Mouse (Mus musculus): Measurements from ENCODE around the gene Tbl3. TPM values are rescaled to one million over a fixed set of nuclear protein-coding genes. Genes with fewer than 3 reads are reported as not detected.

Tbl3 gene
- total and polyA plus RNA-seq, 3 experiments: 103 to 111 TPM; not detected in 1

Other genes starting within 250 kb of the Tbl3 start
Only the 30 nearest of the 32 such genes appear.
- 1.1 and 2.0 TPM in 2 replicates for gene Bricd5, start 233.8 kb downstream of the Tbl3 start, total RNA-seq (2012; rRNA removed)
- under 1 TPM in 1 of 2 experiments, not detected in 1; 0.82 TPM for gene Bricd5, start 233.8 kb downstream of the Tbl3 start, polyA plus RNA-seq (2012; ENCODE audit: insufficient read depth in 1 of 2, insufficient read length in 2 of 2, low read depth in 1 of 2, low replicate concordance in 2 of 2, missing spikeins in 1 of 2)
- gene Mlst8, start 228.6 kb downstream of the Tbl3 start, total RNA-seq (2012; rRNA removed): 28.5 and 35.4 TPM in 2 replicates
- gene Mlst8, start 228.6 kb downstream of the Tbl3 start, polyA plus RNA-seq (2012; ENCODE audit: insufficient read depth in 1 of 2, insufficient read length in 2 of 2, low read depth in 1 of 2, low replicate concordance in 2 of 2, missing spikeins in 1 of 2): 10 to 100 TPM in 1 of 2 experiments, not detected in 1; 57.3 TPM
- gene Caskin1, start 219.1 kb downstream of the Tbl3 start, total RNA-seq (2012; rRNA removed): 0.04 and 0.07 TPM in 2 replicates
- gene Caskin1, start 219.1 kb downstream of the Tbl3 start, polyA plus RNA-seq (2012; ENCODE audit: insufficient read depth in 1 of 2, insufficient read length in 2 of 2, low read depth in 1 of 2, low replicate concordance in 2 of 2, missing spikeins in 1 of 2): under 1 TPM in 1 of 2 experiments, not detected in 1; 0.38 TPM
- gene Traf7, start 179.7 kb downstream of the Tbl3 start, total RNA-seq (2012; rRNA removed): 118 and 121 TPM in 2 replicates
- gene Traf7, start 179.7 kb downstream of the Tbl3 start, polyA plus RNA-seq (2012; ENCODE audit: insufficient read depth in 1 of 2, insufficient read length in 2 of 2, low read depth in 1 of 2, low replicate concordance in 2 of 2, missing spikeins in 1 of 2): 100 to 1,000 TPM in 1 of 2 experiments, not detected in 1; 261 TPM
- 0.89 and 1.0 TPM in 2 replicates for gene Rab26, start 173.4 kb downstream of the Tbl3 start, total RNA-seq (2012; rRNA removed)
- 1 to 10 TPM in 1 of 2 experiments, not detected in 1; 1.1 TPM for gene Rab26, start 173.4 kb downstream of the Tbl3 start, polyA plus RNA-seq (2012; ENCODE audit: insufficient read depth in 1 of 2, insufficient read length in 2 of 2, low read depth in 1 of 2, low replicate concordance in 2 of 2, missing spikeins in 1 of 2)
- 10.3 and 10.6 TPM in 2 replicates for gene Pkd1, start 157.8 kb downstream of the Tbl3 start, total RNA-seq (2012; rRNA removed)
- 10 to 100 TPM in 1 of 2 experiments, not detected in 1; 10.7 TPM for gene Pkd1, start 157.8 kb downstream of the Tbl3 start, polyA plus RNA-seq (2012; ENCODE audit: insufficient read depth in 1 of 2, insufficient read length in 2 of 2, low read depth in 1 of 2, low replicate concordance in 2 of 2, missing spikeins in 1 of 2)
- gene Tsc2, start 75.0 kb downstream of the Tbl3 start, total RNA-seq (2012; rRNA removed): 44.0 and 48.8 TPM in 2 replicates
- 10 to 100 TPM in 1 of 2 experiments, not detected in 1; 99.2 TPM for gene Tsc2, start 75.0 kb downstream of the Tbl3 start, polyA plus RNA-seq (2012; ENCODE audit: insufficient read depth in 1 of 2, insufficient read length in 2 of 2, low read depth in 1 of 2, low replicate concordance in 2 of 2, missing spikeins in 1 of 2)
- 26.1 and 31.4 TPM in 2 replicates for gene Nthl1, start 75.0 kb downstream of the Tbl3 start, total RNA-seq (2012; rRNA removed)
- gene Nthl1, start 75.0 kb downstream of the Tbl3 start, polyA plus RNA-seq (2012; ENCODE audit: insufficient read depth in 1 of 2, insufficient read length in 2 of 2, low read depth in 1 of 2, low replicate concordance in 2 of 2, missing spikeins in 1 of 2): 100 to 1,000 TPM in 1 of 2 experiments, 10 to 100 TPM in 1; 32.0 to 262 TPM
- 0.75 and 0.96 TPM in 2 replicates for gene Slc9a3r2, start 57.3 kb downstream of the Tbl3 start, total RNA-seq (2012; rRNA removed)
- 1 to 10 TPM in 1 of 2 experiments, not detected in 1; 3.5 TPM for gene Slc9a3r2, start 57.3 kb downstream of the Tbl3 start, polyA plus RNA-seq (2012; ENCODE audit: insufficient read depth in 1 of 2, insufficient read length in 2 of 2, low read depth in 1 of 2, low replicate concordance in 2 of 2, missing spikeins in 1 of 2)
- gene Npw, start 49.2 kb downstream of the Tbl3 start, total RNA-seq (2012; rRNA removed): not detected in 2 replicates
- not detected for gene Npw, start 49.2 kb downstream of the Tbl3 start, polyA plus RNA-seq (2012; ENCODE audit: insufficient read depth in 1 of 2, insufficient read length in 2 of 2, low read depth in 1 of 2, low replicate concordance in 2 of 2, missing spikeins in 1 of 2)
- 21.9 and 22.2 TPM in 2 replicates for gene Zfp598, start 38.0 kb downstream of the Tbl3 start, total RNA-seq (2012; rRNA removed)
- gene Zfp598, start 38.0 kb downstream of the Tbl3 start, polyA plus RNA-seq (2012; ENCODE audit: insufficient read depth in 1 of 2, insufficient read length in 2 of 2, low read depth in 1 of 2, low replicate concordance in 2 of 2, missing spikeins in 1 of 2): 10 to 100 TPM; 59.0 to 80.4 TPM
- 0.15 TPM in 1 of 2 replicates, not detected in the other for gene Syngr3, start 17.7 kb downstream of the Tbl3 start, total RNA-seq (2012; rRNA removed)
- under 1 TPM in 1 of 2 experiments, not detected in 1; 0.68 TPM for gene Syngr3, start 17.7 kb downstream of the Tbl3 start, polyA plus RNA-seq (2012; ENCODE audit: insufficient read depth in 1 of 2, insufficient read length in 2 of 2, low read depth in 1 of 2, low replicate concordance in 2 of 2, missing spikeins in 1 of 2)
- gene Gfer, start 11.5 kb downstream of the Tbl3 start, total RNA-seq (2012; rRNA removed): 78.6 and 86.8 TPM in 2 replicates
- gene Gfer, start 11.5 kb downstream of the Tbl3 start, polyA plus RNA-seq (2012; ENCODE audit: insufficient read depth in 1 of 2, insufficient read length in 2 of 2, low read depth in 1 of 2, low replicate concordance in 2 of 2, missing spikeins in 1 of 2): 10 to 100 TPM in 1 of 2 experiments, not detected in 1; 83.0 TPM
- 0.39 and 0.62 TPM in 2 replicates for gene Noxo1, start 11.4 kb downstream of the Tbl3 start, total RNA-seq (2012; rRNA removed)
- gene Noxo1, start 11.4 kb downstream of the Tbl3 start, polyA plus RNA-seq (2012; ENCODE audit: insufficient read depth in 1 of 2, insufficient read length in 2 of 2, low read depth in 1 of 2, low replicate concordance in 2 of 2, missing spikeins in 1 of 2): 1 to 10 TPM in 1 of 2 experiments, not detected in 1; 2.4 TPM
- 0.23 and 0.26 TPM in 2 replicates for gene Rnf151, start 10.4 kb upstream of the Tbl3 start, total RNA-seq (2012; rRNA removed)
- under 1 TPM in 1 of 2 experiments, not detected in 1; 0.40 TPM for gene Rnf151, start 10.4 kb upstream of the Tbl3 start, polyA plus RNA-seq (2012; ENCODE audit: insufficient read depth in 1 of 2, insufficient read length in 2 of 2, low read depth in 1 of 2, low replicate concordance in 2 of 2, missing spikeins in 1 of 2)
- gene Rps2, start 10.5 kb upstream of the Tbl3 start, total RNA-seq (2012; rRNA removed): 3,755 and 4,516 TPM in 2 replicates
- 1,000 to 10,000 TPM in 1 of 2 experiments, not detected in 1; 1,852 TPM for gene Rps2, start 10.5 kb upstream of the Tbl3 start, polyA plus RNA-seq (2012; ENCODE audit: insufficient read depth in 1 of 2, insufficient read length in 2 of 2, low read depth in 1 of 2, low replicate concordance in 2 of 2, missing spikeins in 1 of 2)
- gene Ndufb10, start 16.8 kb upstream of the Tbl3 start, total RNA-seq (2012; rRNA removed): 258 and 292 TPM in 2 replicates
- 100 to 1,000 TPM in 1 of 2 experiments, not detected in 1; 230 TPM for gene Ndufb10, start 16.8 kb upstream of the Tbl3 start, polyA plus RNA-seq (2012; ENCODE audit: insufficient read depth in 1 of 2, insufficient read length in 2 of 2, low read depth in 1 of 2, low replicate concordance in 2 of 2, missing spikeins in 1 of 2)
- gene Rpl3l, start 20.2 kb upstream of the Tbl3 start, total RNA-seq (2012; rRNA removed): 0.12 and 0.13 TPM in 2 replicates
- under 1 TPM in 1 of 2 experiments, not detected in 1; 0.24 TPM for gene Rpl3l, start 20.2 kb upstream of the Tbl3 start, polyA plus RNA-seq (2012; ENCODE audit: insufficient read depth in 1 of 2, insufficient read length in 2 of 2, low read depth in 1 of 2, low replicate concordance in 2 of 2, missing spikeins in 1 of 2)
- gene Msrb1, start 29.0 kb upstream of the Tbl3 start, total RNA-seq (2012; rRNA removed): 27.0 and 31.9 TPM in 2 replicates
- gene Msrb1, start 29.0 kb upstream of the Tbl3 start, polyA plus RNA-seq (2012; ENCODE audit: insufficient read depth in 1 of 2, insufficient read length in 2 of 2, low read depth in 1 of 2, low replicate concordance in 2 of 2, missing spikeins in 1 of 2): 10 to 100 TPM in 1 of 2 experiments, not detected in 1; 58.6 TPM
- not detected in 2 replicates for gene Hs3st6, start 45.3 kb upstream of the Tbl3 start, total RNA-seq (2012; rRNA removed)
- not detected for gene Hs3st6, start 45.3 kb upstream of the Tbl3 start, polyA plus RNA-seq (2012; ENCODE audit: insufficient read depth in 1 of 2, insufficient read length in 2 of 2, low read depth in 1 of 2, low replicate concordance in 2 of 2, missing spikeins in 1 of 2)
- 0.15 TPM in 1 of 2 replicates, not detected in the other for gene Meiob, start 96.6 kb upstream of the Tbl3 start, total RNA-seq (2012; rRNA removed)
- under 1 TPM in 1 of 2 experiments, not detected in 1; 0.11 TPM for gene Meiob, start 96.6 kb upstream of the Tbl3 start, polyA plus RNA-seq (2012; ENCODE audit: insufficient read depth in 1 of 2, insufficient read length in 2 of 2, low read depth in 1 of 2, low replicate concordance in 2 of 2, missing spikeins in 1 of 2)
- 32.3 and 49.6 TPM in 2 replicates for gene Hagh, start 132.5 kb upstream of the Tbl3 start, total RNA-seq (2012; rRNA removed)
- 10 to 100 TPM in 1 of 2 experiments, not detected in 1; 37.5 TPM for gene Hagh, start 132.5 kb upstream of the Tbl3 start, polyA plus RNA-seq (2012; ENCODE audit: insufficient read depth in 1 of 2, insufficient read length in 2 of 2, low read depth in 1 of 2, low replicate concordance in 2 of 2, missing spikeins in 1 of 2)
- gene Fahd1, start 142.7 kb upstream of the Tbl3 start, total RNA-seq (2012; rRNA removed): 2.0 and 2.7 TPM in 2 replicates
- 1 to 10 TPM in 1 of 2 experiments, not detected in 1; 4.7 TPM for gene Fahd1, start 142.7 kb upstream of the Tbl3 start, polyA plus RNA-seq (2012; ENCODE audit: insufficient read depth in 1 of 2, insufficient read length in 2 of 2, low read depth in 1 of 2, low replicate concordance in 2 of 2, missing spikeins in 1 of 2)
- gene Igfals, start 158.3 kb upstream of the Tbl3 start, total RNA-seq (2012; rRNA removed): not detected in 2 replicates
- gene Igfals, start 158.3 kb upstream of the Tbl3 start, polyA plus RNA-seq (2012; ENCODE audit: insufficient read depth in 1 of 2, insufficient read length in 2 of 2, low read depth in 1 of 2, low replicate concordance in 2 of 2, missing spikeins in 1 of 2): under 1 TPM in 1 of 2 experiments, not detected in 1; 0.04 TPM
- 109 and 141 TPM in 2 replicates for gene Nubp2, start 178.7 kb upstream of the Tbl3 start, total RNA-seq (2012; rRNA removed)
- gene Nubp2, start 178.7 kb upstream of the Tbl3 start, polyA plus RNA-seq (2012; ENCODE audit: insufficient read depth in 1 of 2, insufficient read length in 2 of 2, low read depth in 1 of 2, low replicate concordance in 2 of 2, missing spikeins in 1 of 2): 100 to 1,000 TPM in 1 of 2 experiments, not detected in 1; 191 TPM
- 27.2 and 34.5 TPM in 2 replicates for gene Spsb3, start 179.0 kb upstream of the Tbl3 start, total RNA-seq (2012; rRNA removed)
- gene Spsb3, start 179.0 kb upstream of the Tbl3 start, polyA plus RNA-seq (2012; ENCODE audit: insufficient read depth in 1 of 2, insufficient read length in 2 of 2, low read depth in 1 of 2, low replicate concordance in 2 of 2, missing spikeins in 1 of 2): 10 to 100 TPM in 1 of 2 experiments, not detected in 1; 30.2 TPM
- gene Eme2, start 187.4 kb upstream of the Tbl3 start, total RNA-seq (2012; rRNA removed): 19.5 and 26.8 TPM in 2 replicates
- 10 to 100 TPM in 1 of 2 experiments, not detected in 1; 15.1 TPM for gene Eme2, start 187.4 kb upstream of the Tbl3 start, polyA plus RNA-seq (2012; ENCODE audit: insufficient read depth in 1 of 2, insufficient read length in 2 of 2, low read depth in 1 of 2, low replicate concordance in 2 of 2, missing spikeins in 1 of 2)
- gene Mrps34, start 187.5 kb upstream of the Tbl3 start, total RNA-seq (2012; rRNA removed): 60.1 and 74.8 TPM in 2 replicates
- gene Mrps34, start 187.5 kb upstream of the Tbl3 start, polyA plus RNA-seq (2012; ENCODE audit: insufficient read depth in 1 of 2, insufficient read length in 2 of 2, low read depth in 1 of 2, low replicate concordance in 2 of 2, missing spikeins in 1 of 2): 10 to 100 TPM in 1 of 2 experiments, not detected in 1; 82.0 TPM
- gene Nme3, start 188.8 kb upstream of the Tbl3 start, total RNA-seq (2012; rRNA removed): 24.4 and 29.1 TPM in 2 replicates
- 10 to 100 TPM in 1 of 2 experiments, not detected in 1; 22.1 TPM for gene Nme3, start 188.8 kb upstream of the Tbl3 start, polyA plus RNA-seq (2012; ENCODE audit: insufficient read depth in 1 of 2, insufficient read length in 2 of 2, low read depth in 1 of 2, low replicate concordance in 2 of 2, missing spikeins in 1 of 2)
- 16.9 and 22.8 TPM in 2 replicates for gene Mapk8ip3, start 229.3 kb upstream of the Tbl3 start, total RNA-seq (2012; rRNA removed)
- gene Mapk8ip3, start 229.3 kb upstream of the Tbl3 start, polyA plus RNA-seq (2012; ENCODE audit: insufficient read depth in 1 of 2, insufficient read length in 2 of 2, low read depth in 1 of 2, low replicate concordance in 2 of 2, missing spikeins in 1 of 2): 10 to 100 TPM in 1 of 2 experiments, not detected in 1; 44.5 TPM

Data from MEL (cell line).